Mouse (Mus musculus) CH12.LX (cell line): ENCODE measurements around the gene Ccdc83. TPM values are rescaled to one million over a fixed set of nuclear protein-coding genes. Genes with fewer than 3 reads are reported as not detected.

ENCODE experiments used
- DNase-seq: peaks from one replicate; pipeline ENCODE4 v3.0.0-alpha.2; 2013; ENCODE audit errors: extremely low read depth
- H3K27ac ChIP-seq: 2 replicates; pipeline ENCODE4 v1.5.1; 2012; ENCODE audit warnings: low read depth, mild to moderate bottlenecking, control low read depth, moderate library complexity; ENCODE audit not compliant: insufficient read depth
- H3K27me3 ChIP-seq: replicated peaks from 2 replicates; pipeline ENCODE3; 2012; ENCODE audit warnings: inconsistent platforms
- H3K36me3 ChIP-seq, 2 experiments: replicated peaks in 1 of 2; 2 replicates each; pipeline versions ENCODE3 to v1.6.1; 2012; ENCODE audit warnings: inconsistent platforms in 1 of 2, low read length in 1 of 2, mild to moderate bottlenecking in 1 of 2, mixed read lengths in 1 of 2, moderate library complexity in 1 of 2; ENCODE audit not compliant: control insufficient read depth in 1 of 2, insufficient read depth in 1 of 2
- H3K4me1 ChIP-seq, 2 experiments: 2 replicates each; pipeline ENCODE4 v1.6.1; 2012; ENCODE audit warnings: inconsistent platforms in 1 of 2, moderate library complexity in 1 of 2; ENCODE audit not compliant: insufficient read depth in 2 of 2, control insufficient read depth in 1 of 2
- H3K4me2 ChIP-seq: 2 replicates; pipeline ENCODE4 v1.6.1; 2012; ENCODE audit warnings: low read depth, mild to moderate bottlenecking, control low read depth; ENCODE audit not compliant: poor library complexity, insufficient read depth, severe bottlenecking
- H3K4me3 ChIP-seq, 3 experiments: fragments of 150-350 bp in 1 of 3; sonication (generic) in 1 of 3; replicated peaks in 1 of 3; 2 replicates each; pipeline versions ENCODE3 to v1.5.1; 2011 to 2012; ENCODE audit warnings: low read depth in 2 of 3, low read length in 2 of 3, mild to moderate bottlenecking in 2 of 3, moderate library complexity in 2 of 3, control low read depth in 1 of 3, improper control_type of control experiment in 1 of 3, inconsistent platforms in 1 of 3, mixed read lengths in 1 of 3; ENCODE audit not compliant: poor library complexity in 1 of 3
- H3K79me2 ChIP-seq: replicated peaks from 2 replicates; pipeline ENCODE4 v1.6.1; 2012; ENCODE audit warnings: mild to moderate bottlenecking, moderate library complexity; ENCODE audit not compliant: control insufficient read depth, poor library complexity, insufficient read depth, severe bottlenecking; ENCODE audit errors: extremely low read depth
- H3K9ac ChIP-seq: 2 replicates; pipeline ENCODE4 v1.6.1; 2012; ENCODE audit warnings: low read depth, mild to moderate bottlenecking, control low read depth, moderate library complexity; ENCODE audit not compliant: insufficient read depth
- H3K9me3 ChIP-seq: replicated peaks from 2 replicates; pipeline ENCODE3; 2012; ENCODE audit warnings: low read length, inconsistent platforms, mixed read lengths
- CTCF ChIP-seq, 2 experiments: IDR thresholded peaks in 1 of 2; conservative IDR thresholded peaks in 1 of 2; 2 replicates each; pipeline ENCODE4 v1.5.1; 2011 to 2012; ENCODE audit warnings: low read depth in 2 of 2, low read length in 2 of 2, improper control_type of control experiment in 1 of 2, inconsistent platforms in 1 of 2, mild to moderate bottlenecking in 1 of 2, moderate library complexity in 1 of 2
- E2F4 ChIP-seq: IDR thresholded peaks from 2 replicates; pipeline ENCODE4 v1.6.1; 2011; ENCODE audit warnings: low read depth, low read length, improper control_type of control experiment; ENCODE audit not compliant: insufficient replicate concordance
- ELF1 ChIP-seq: IDR thresholded peaks from 2 replicates; pipeline ENCODE4 v1.6.1; 2014; ENCODE audit warnings: low read depth, mild to moderate bottlenecking, inconsistent platforms, low read length, improper control_type of control experiment
- HCFC1 ChIP-seq: IDR thresholded peaks from 2 replicates; pipeline ENCODE4 v1.6.1; 2012; ENCODE audit warnings: low read depth, mild to moderate bottlenecking, inconsistent platforms, low read length, improper control_type of control experiment
- JUN ChIP-seq: IDR thresholded peaks from 2 replicates; pipeline ENCODE4 v1.6.1; 2011; ENCODE audit warnings: low read depth, mild to moderate bottlenecking, low read length, improper control_type of control experiment, moderate library complexity; ENCODE audit not compliant: insufficient read depth
- MAX ChIP-seq: IDR thresholded peaks from 2 replicates; pipeline ENCODE4 v1.6.1; 2011; ENCODE audit warnings: low read length, improper control_type of control experiment
- MXI1 ChIP-seq: IDR thresholded peaks from 2 replicates; pipeline ENCODE4 v1.6.1; 2011; ENCODE audit warnings: mild to moderate bottlenecking, low read depth, low read length, improper control_type of control experiment
- RAD21 ChIP-seq: IDR thresholded peaks from 2 replicates; pipeline ENCODE4 v1.6.1; 2011; ENCODE audit warnings: low read depth, mild to moderate bottlenecking, low read length, improper control_type of control experiment, moderate library complexity
- TBP ChIP-seq: conservative IDR thresholded peaks from 2 replicates; pipeline ENCODE4 v1.6.1; 2011; ENCODE audit warnings: low read depth, low read length, improper control_type of control experiment
- UBTF ChIP-seq: IDR thresholded peaks from 2 replicates; pipeline ENCODE4 v1.6.1; 2012; ENCODE audit warnings: low read depth, mild to moderate bottlenecking, inconsistent platforms, low read length, improper control_type of control experiment, moderate library complexity
- USF2 ChIP-seq: conservative IDR thresholded peaks from 2 replicates; pipeline ENCODE4 v1.6.1; 2011; ENCODE audit warnings: low read depth, low read length, improper control_type of control experiment
- ZC3H11A ChIP-seq: IDR thresholded peaks from 2 replicates; pipeline ENCODE4 v1.6.1; 2012; ENCODE audit warnings: low read depth, mild to moderate bottlenecking, inconsistent platforms, low read length, improper control_type of control experiment
- ZKSCAN1 ChIP-seq: IDR thresholded peaks from 2 replicates; pipeline ENCODE4 v1.6.1; 2012; ENCODE audit warnings: low read depth, inconsistent platforms, low read length, improper control_type of control experiment, borderline replicate concordance
- ZMIZ1 ChIP-seq: IDR thresholded peaks from 2 replicates; pipeline ENCODE4 v1.6.1; 2012; ENCODE audit warnings: low read depth, mild to moderate bottlenecking, inconsistent platforms, low read length, improper control_type of control experiment
- ZNF384 ChIP-seq: IDR thresholded peaks from 2 replicates; pipeline ENCODE4 v1.6.1; 2012; ENCODE audit warnings: low read depth, low read length, improper control_type of control experiment, inconsistent platforms
- dilution Hi-C: fragments of 300-500 bp; cut with MboI; formaldehyde crosslinking; loops from 2 replicates; pipeline ENCODE4 v1.14.3; 2020; ENCODE audit warnings: low sequenced_read_pairs; ENCODE audit not compliant: extremely low pct_unique_long_range_greater_than_20kb, extremely low pct_ligation_motif_present
- in situ Hi-C: fragments of 300-500 bp; cut with MboI; formaldehyde crosslinking; loops from 3 replicates; pipeline ENCODE4 v1.14.3; 2019; ENCODE audit warnings: low sequenced_read_pairs, low pct_ligation_motif_present, low pct_unique_long_range_greater_than_20kb, mixed read lengths
- polyA plus RNA-seq: library from polyadenylated mRNA; unstranded; fragments of >175 nt; gene quantifications from 2 replicates; pipeline ENCODE4 v1.2.1, GENCODE M21; 2012; ENCODE audit warnings: low read depth; ENCODE audit not compliant: insufficient read length
- total RNA-seq, 2 experiments: library from RNA; depleted of rRNA; stranded (reverse); fragments of 300-350 nt in 1 of 2; fragments of >200 nt in 1 of 2; gene quantifications; 2 replicates each; pipeline ENCODE4 v1.2.3; 2012 to 2014

The Ccdc83 gene
- total and polyA plus RNA-seq, 3 experiments, result not detected

DNA sequence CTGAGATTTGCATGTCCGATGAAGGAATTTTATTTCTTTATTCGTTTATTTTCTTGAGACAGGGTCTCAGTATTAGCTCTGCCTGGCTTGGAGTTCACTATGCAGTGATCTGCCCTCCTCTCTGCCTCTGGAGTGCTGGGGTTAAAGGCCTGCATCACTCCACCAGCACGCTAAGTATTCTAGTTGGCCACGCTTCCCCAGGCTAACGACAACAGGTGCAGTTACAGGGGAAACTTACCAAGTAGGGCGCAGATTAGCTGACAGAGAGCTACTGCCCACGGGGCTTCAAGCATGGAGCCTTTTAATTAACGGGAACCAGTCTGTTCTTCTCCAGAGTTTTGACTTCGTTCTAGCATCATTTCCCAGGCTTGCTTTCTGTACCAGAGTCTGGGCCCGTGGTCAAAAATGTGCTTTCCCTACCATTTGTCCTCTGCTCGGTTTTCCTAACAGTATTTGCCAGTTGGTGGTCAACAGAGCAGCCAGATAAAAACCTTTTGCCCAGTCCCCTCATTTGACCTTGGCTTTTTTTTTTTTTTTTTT lies 9.1 kb upstream of the Ccdc83 start:
- Histone ChIP-seq H3K79me2 (no peaks in the 10 kb centered on the region), H3K9me3 (no peaks in the 10 kb centered on the region), H3K4me2 (no peak overlapping the region), H3K36me3 (no peaks in the 10 kb centered on the region), H3K4me1 (peaks cover 0 to 2% of the 10 kb centered on the region in 2 experiments; a peak in 1 of 4 replicates), H3K27ac (no peak overlapping the region), H3K4me3 (no peak overlapping the region), H3K9ac (no peak overlapping the region), H3K27me3 (no peaks in the 10 kb centered on the region)
- TF ChIP-seq ZNF384, result peak; percentile 56; the same call in 1 of the 2 replicates
- TF ChIP-seq MXI1, result no peak
- dilution Hi-C loops, result no loop called here
- in situ Hi-C loops, result no loop called here
- DNase-seq, result no peak

DNA sequence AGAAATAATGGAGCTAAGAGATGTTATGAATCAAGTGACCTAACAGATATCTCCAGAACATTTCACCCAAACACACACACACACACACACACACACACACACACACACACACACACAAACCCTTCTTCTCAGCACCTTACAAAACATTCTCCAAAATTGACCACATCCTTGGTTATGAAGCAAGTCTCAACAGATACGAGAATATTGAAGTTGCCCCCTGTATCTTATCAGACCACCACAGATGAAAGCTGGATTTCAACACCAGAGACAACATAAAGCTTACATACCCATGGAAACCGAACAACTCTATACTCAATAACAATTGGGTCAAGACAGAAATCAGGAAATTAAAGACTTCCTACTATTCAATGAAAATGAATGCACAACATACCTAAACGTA lies 4.6 kb upstream of the Ccdc83 start:
- DNase-seq, result no peak
- H3K4me3 ChIP-seq, result no peak overlapping the region
- in situ Hi-C loops, result no loop called here

DNA sequence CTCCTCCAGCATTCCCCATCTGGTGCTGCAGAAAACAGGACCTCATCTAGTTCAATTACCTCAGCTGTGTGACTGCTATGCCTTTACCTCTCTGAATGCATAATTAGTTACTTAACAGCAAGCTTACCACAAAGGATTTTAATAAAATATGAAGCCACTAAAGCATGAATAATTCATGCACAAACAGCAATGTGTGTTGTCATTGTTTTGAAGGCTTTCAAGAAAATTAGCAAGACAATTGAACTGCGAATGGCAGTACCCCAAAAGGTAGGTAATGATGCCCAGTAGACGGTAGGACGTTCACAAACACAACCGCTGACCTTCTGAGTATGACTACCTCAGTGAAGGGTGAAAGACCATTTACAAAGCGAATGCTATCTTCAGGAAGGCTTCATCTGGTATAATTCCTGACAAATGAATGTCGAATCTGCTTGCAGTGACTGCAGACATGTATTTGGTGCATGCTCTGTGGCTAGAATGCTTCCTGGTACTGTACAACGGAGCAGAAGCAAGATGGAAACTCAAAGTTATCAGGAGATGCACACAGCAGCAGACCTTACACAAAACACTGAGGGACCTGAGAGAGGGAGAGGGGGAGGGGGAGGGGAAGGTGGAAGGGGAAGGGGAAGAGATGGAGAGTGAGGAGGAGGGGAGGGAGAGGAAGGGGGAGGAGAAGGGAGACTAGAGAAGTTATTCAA lies 3.5 kb downstream of the Ccdc83 start:
- no peak overlapping the region for H3K27ac ChIP-seq
- no peaks in the 10 kb centered on the region for H3K9me3 ChIP-seq
- H3K79me2 ChIP-seq, result no peaks in the 10 kb centered on the region
- no peak for DNase-seq
- dilution Hi-C loops (no loop called here), in situ Hi-C loops (loop anchor here (10.0 kb wide), 1 partner anchor 257 kb away; no protein-coding TSS in a partner anchor)
- no peaks in the 10 kb centered on the region for H3K36me3 ChIP-seq
- TF ChIP-seq JUN (no peak), TBP (no peak), USF2 (no peak), E2F4 (no peak), CTCF (conservative IDR thresholded peaks at IDR 0.05 in 1 of 2, IDR thresholded peaks at IDR 0.05 in 1 of 2; ENCODE audit: low read depth in 2 of 2, low read length in 2 of 2) (no peak), ZKSCAN1 (no peak), UBTF (no peak), HCFC1 (no peak), ZMIZ1 (no peak), ZC3H11A (no peak)
- peaks cover 0 to 14% of the 10 kb centered on the region in 2 experiments; a peak in 2 of 4 replicates for H3K4me1 ChIP-seq
- no peak overlapping the region for H3K9ac ChIP-seq
- no peaks in the 10 kb centered on the region for H3K27me3 ChIP-seq
- no peak overlapping the region; the same call in 1 of the 2 replicates for H3K4me2 ChIP-seq
- H3K4me3 ChIP-seq, result no peak overlapping the region

More for the DNA sequence above, 4.6 kb upstream of the Ccdc83 start:
- dilution Hi-C loops, result no loop called here
- H3K27me3 ChIP-seq, result no peaks in the 10 kb centered on the region
- H3K4me1 ChIP-seq, result peaks cover 0 to 4% of the 10 kb centered on the region in 2 experiments; a peak in 2 of 4 replicates
- H3K36me3 ChIP-seq, result no peaks in the 10 kb centered on the region
- H3K4me2 ChIP-seq, result no peak overlapping the region
- no peak overlapping the region for H3K27ac ChIP-seq
- H3K9ac ChIP-seq, result no peak overlapping the region
- TF ChIP-seq ELF1 (no peak), ZMIZ1 (no peak), ZC3H11A (no peak), ZNF384 (no peak), E2F4 (no peak), RAD21 (no peak), MAX (no peak), HCFC1 (no peak)
- H3K9me3 ChIP-seq, result no peaks in the 10 kb centered on the region
- H3K79me2 ChIP-seq, result no peaks in the 10 kb centered on the region
